Mouse (Mus musculus): ENCODE measurements around the gene Zfp101. TPM values are rescaled to one million over a fixed set of nuclear protein-coding genes. Genes with fewer than 3 reads are reported as not detected.

Gene Zfp101
- polyA plus RNA-seq, 1 experiment from 2014 or later = 12.7 TPM

- Histone ChIP-seq H3K4me2 (replicated peaks) (peak within 1 kb of the TSS; percentile 82), H3K9ac (peak within 1 kb of the TSS; percentile 71), H3K36me3 (replicated peaks; ENCODE audit: control insufficient read depth, insufficient read depth) (no peaks in the 10 kb centered on the region), H3K4me1 (replicated peaks; ENCODE audit: control insufficient read depth, insufficient read depth, low read length) (peaks cover 14% of the 10 kb centered on the region; the same call in 1 of the 2 replicates), H3K27ac (peak within 1 kb of the TSS; percentile 81), H3K9me3 (ENCODE audit: control insufficient read depth, low read length) (no peaks in the 10 kb centered on the region), H3K4me3 (replicated peaks; ENCODE audit: low read length) (peak within 1 kb of the TSS; percentile 61), H3K27me3 (ENCODE audit: control insufficient read depth, insufficient read depth, low read length) (no peaks in the 10 kb centered on the region)
- peak; percentile 92 for DNase-seq (ENCODE audit: low spot score)
- ATAC-seq (ENCODE audit: low FRiP score) = peak; percentile 100
- WGBS = 4% methylated on average over 47 of the region's 47 CpGs
Measured at GRCm38 (mm10) chr17:33358411-33359384, 35.7 kb downstream of the Zfp101 start, which contains the start of gene Zfp81. TSS of gene Zfp81 (minus strand) at chr17:33358878.

GRCm38 (mm10) chr17:33352981-33353380 lies 41.5 kb downstream of the Zfp101 start:
- Histone ChIP-seq H3K9ac (no peak overlapping the region), H3K9me3 (ENCODE audit: control insufficient read depth, low read length) (peaks cover 27% of the 10 kb centered on the region), H3K4me1 (replicated peaks; ENCODE audit: control insufficient read depth, insufficient read depth, low read length) (peaks cover 11% of the 10 kb centered on the region; the same call in 1 of the 2 replicates), H3K27me3 (ENCODE audit: control insufficient read depth, insufficient read depth, low read length) (no peaks in the 10 kb centered on the region), H3K4me3 (replicated peaks; ENCODE audit: low read length) (no peak overlapping the region), H3K36me3 (replicated peaks; ENCODE audit: control insufficient read depth, insufficient read depth) (no peaks in the 10 kb centered on the region), H3K4me2 (replicated peaks) (no peak overlapping the region), H3K27ac (no peak overlapping the region)
- 100% methylated on average over 1 of the region's 1 CpGs for WGBS
- no peak for ATAC-seq (ENCODE audit: low FRiP score)
- DNase-seq (ENCODE audit: low spot score) = no peak

Other genes starting within 250 kb of the Zfp101 start
- gene Olfr55, start 226.2 kb downstream of the Zfp101 start, polyA plus RNA-seq (2014; fragmentation: Nextera tagmentation; extraction: Ambion mirVana) = 0.07 and 0.12 TPM in 2 replicates
- gene Olfr239, start 203.3 kb downstream of the Zfp101 start, polyA plus RNA-seq (2014; fragmentation: Nextera tagmentation; extraction: Ambion mirVana) = 0.05 TPM in 1 of 2 replicates, not detected in the other
- gene Olfr1564, start 173.0 kb downstream of the Zfp101 start, polyA plus RNA-seq (2014; fragmentation: Nextera tagmentation; extraction: Ambion mirVana) = 0.08 TPM in 1 of 2 replicates, not detected in the other
- gene Zfp955a, start 139.5 kb downstream of the Zfp101 start, polyA plus RNA-seq (2014; fragmentation: Nextera tagmentation; extraction: Ambion mirVana) = 28.5 and 30.0 TPM in 2 replicates
- gene Olfr63, start 130.0 kb downstream of the Zfp101 start, polyA plus RNA-seq (2014; fragmentation: Nextera tagmentation; extraction: Ambion mirVana) = not detected in 2 replicates
- gene Zfp955b, start 105.1 kb downstream of the Zfp101 start, polyA plus RNA-seq (2014; fragmentation: Nextera tagmentation; extraction: Ambion mirVana) = 17.1 and 17.7 TPM in 2 replicates
- gene Zfp81, start 35.8 kb downstream of the Zfp101 start, polyA plus RNA-seq (2014; fragmentation: Nextera tagmentation; extraction: Ambion mirVana) = 18.9 and 25.5 TPM in 2 replicates
- gene Actl9, start 38.3 kb upstream of the Zfp101 start, polyA plus RNA-seq (2014; fragmentation: Nextera tagmentation; extraction: Ambion mirVana) = not detected in 2 replicates
- 47.7 and 59.0 TPM in 2 replicates for gene Adamts10, start 129.6 kb upstream of the Zfp101 start, polyA plus RNA-seq (2014; fragmentation: Nextera tagmentation; extraction: Ambion mirVana)
- gene Myo1f, start 161.1 kb upstream of the Zfp101 start, polyA plus RNA-seq (2014; fragmentation: Nextera tagmentation; extraction: Ambion mirVana) = 1.7 and 2.0 TPM in 2 replicates
- 81.3 and 85.9 TPM in 2 replicates for gene Zfp414, start 234.4 kb upstream of the Zfp101 start, polyA plus RNA-seq (2014; fragmentation: Nextera tagmentation; extraction: Ambion mirVana)
- gene Pram1, start 243.4 kb upstream of the Zfp101 start, polyA plus RNA-seq (2014; fragmentation: Nextera tagmentation; extraction: Ambion mirVana) = 0.37 and 0.70 TPM in 2 replicates